Mouse (Mus musculus) brain, embryonic 14.5 days (tissue): ENCODE results near the gene Tpt1. TPM values are rescaled to one million over a fixed set of nuclear protein-coding genes. Genes with fewer than 3 reads are reported as not detected.

ENCODE experiments used
- DNase-seq: peaks from one replicate; pipeline ENCODE4 v3.0.0-alpha.2; 2011; ENCODE audit warnings: low read depth
- CTCF ChIP-seq: fragments of 200-500 bp; IDR thresholded peaks from 2 replicates; pipeline ENCODE4 v1.5.1; 2012; ENCODE audit warnings: inconsistent platforms, mild to moderate bottlenecking, moderate library complexity, borderline replicate concordance; ENCODE audit not compliant: insufficient read depth, insufficient read length; ENCODE audit errors: extremely low read depth
- POLR2A ChIP-seq: fragments of 200-500 bp; IDR thresholded peaks from 2 replicates; pipeline ENCODE4 v1.6.1; 2012; ENCODE audit warnings: mild to moderate bottlenecking, inconsistent platforms, borderline replicate concordance; ENCODE audit not compliant: poor library complexity, insufficient read depth, insufficient read length, severe bottlenecking; ENCODE audit errors: extremely low read depth
- polyA plus RNA-seq: library from polyadenylated mRNA; depleted of rRNA; stranded (reverse); fragments of >200 nt; gene quantifications from 2 replicates; pipeline ENCODE4 v1.2.3, GENCODE M21; 2012; rRNA removed

Gene Tpt1
- polyA plus RNA-seq = 1,780 and 1,905 TPM in 2 replicates

- TF ChIP-seq CTCF (no peak), POLR2A (peak; percentile 84)
These were observed at the start of gene Tpt1 for GRCm38 (mm10) chr14:75844867-75845697. TSS of gene Tpt1 (plus strand) at chr14:75845093.

GRCm38 (mm10) chr14:75795918-75796317, 49.0 kb upstream of the Tpt1 start:
- TF ChIP-seq CTCF (no peak), POLR2A (no peak)
- DNase-seq = no peak

More at GRCm38 (mm10) chr14:75844867-75845697, at the start of gene Tpt1:
- peak; percentile 98 for DNase-seq

- DNase-seq = no peak
- TF ChIP-seq CTCF (no peak), POLR2A (no peak)
These were observed 47.0 kb upstream of the Tpt1 start for GRCm38 (mm10) chr14:75797769-75798386.

GRCm38 (mm10) chr14:75807800-75808199, 37.1 kb upstream of the Tpt1 start:
- no peak for TF ChIP-seq POLR2A
- TF ChIP-seq CTCF = no peak
- no peak for DNase-seq

- TF ChIP-seq CTCF (no peak), POLR2A (no peak)
- DNase-seq = no peak
These were observed 35.0 kb upstream of the Tpt1 start for GRCm38 (mm10) chr14:75809931-75810330.

GRCm38 (mm10) chr14:75818528-75818927, 26.4 kb upstream of the Tpt1 start:
- TF ChIP-seq CTCF (no peak), POLR2A (no peak)
- no peak for DNase-seq

GRCm38 (mm10) chr14:75819341-75819740, 25.6 kb upstream of the Tpt1 start:
- TF ChIP-seq POLR2A = no peak
- no peak for TF ChIP-seq CTCF
- no peak for DNase-seq

GRCm38 (mm10) chr14:75820007-75820406, 24.9 kb upstream of the Tpt1 start:
- peak; percentile 40 for DNase-seq
- TF ChIP-seq CTCF (no peak), POLR2A (no peak)

GRCm38 (mm10) chr14:75826851-75827410, 18.0 kb upstream of the Tpt1 start:
- TF ChIP-seq CTCF = no peak
- DNase-seq = no peak

- DNase-seq = no peak
- TF ChIP-seq POLR2A (no peak), CTCF (no peak)
These were observed 16.7 kb upstream of the Tpt1 start for GRCm38 (mm10) chr14:75828221-75828620.
